Mouse (Mus musculus): Measurements from ENCODE around the gene Bpnt1. TPM values are rescaled to one million over a fixed set of nuclear protein-coding genes. Genes with fewer than 3 reads are reported as not detected.

The Bpnt1 gene
- polyA plus RNA-seq, 1 experiment from 2014 or later: 46.1 TPM

DNA sequence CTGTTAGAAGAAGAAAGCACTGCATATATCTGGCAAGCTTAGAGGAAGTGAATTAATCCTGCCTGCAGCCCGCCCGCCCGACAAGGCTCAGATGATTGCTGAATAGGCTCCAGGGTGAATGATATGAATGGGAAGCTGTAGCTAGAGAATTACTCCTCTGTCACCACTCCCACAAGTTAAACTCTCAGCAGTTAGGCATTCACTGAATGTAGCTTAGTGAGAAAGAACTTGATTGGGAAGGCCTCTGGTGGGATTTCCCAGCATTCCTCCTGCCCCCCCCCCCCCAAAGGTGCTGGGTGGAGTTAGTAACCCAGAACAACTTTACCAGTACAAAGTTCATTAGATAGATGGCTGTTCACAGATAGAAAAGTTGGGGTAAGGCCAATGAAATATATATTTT is 4.6 kb downstream of the Bpnt1 start:
- Histone ChIP-seq H3K9me3 (ENCODE audit: control insufficient read depth, low read length) (no peaks in the 10 kb centered on the region), H3K36me3 (replicated peaks; ENCODE audit: control insufficient read depth, insufficient read depth) (peaks cover 28% of the 10 kb centered on the region), H3K4me2 (replicated peaks) (no peak overlapping the region), H3K9ac (no peak overlapping the region), H3K27ac (no peak overlapping the region), H3K4me1 (replicated peaks; ENCODE audit: control insufficient read depth, insufficient read depth, low read length) (peaks cover 14% of the 10 kb centered on the region), H3K27me3 (ENCODE audit: control insufficient read depth, insufficient read depth, low read length) (no peaks in the 10 kb centered on the region), H3K4me3 (replicated peaks; ENCODE audit: low read length) (no peak overlapping the region)
- 49% methylated on average over 3 of the region's 3 CpGs for WGBS
- no peak for DNase-seq (ENCODE audit: low spot score)
- ATAC-seq (ENCODE audit: low FRiP score): no peak

- Histone ChIP-seq H3K9me3 (ENCODE audit: control insufficient read depth, low read length) (no peaks in the 10 kb centered on the region), H3K4me3 (replicated peaks; ENCODE audit: low read length) (no peak overlapping the region), H3K9ac (no peak overlapping the region), H3K4me1 (replicated peaks; ENCODE audit: control insufficient read depth, insufficient read depth, low read length) (no peaks in the 10 kb centered on the region), H3K27me3 (ENCODE audit: control insufficient read depth, insufficient read depth, low read length) (no peaks in the 10 kb centered on the region), H3K4me2 (replicated peaks) (no peak overlapping the region), H3K36me3 (replicated peaks; ENCODE audit: control insufficient read depth, insufficient read depth) (peaks cover 84% of the 10 kb centered on the region), H3K27ac (no peak overlapping the region)
- DNase-seq (ENCODE audit: low spot score): no peak
- 82% methylated on average over 4 of the region's 4 CpGs for WGBS
- ATAC-seq (ENCODE audit: low FRiP score): no peak
Observed at GRCm38 (mm10) chr1:185342441-185342840, 10.5 kb downstream of the Bpnt1 start.

DNA sequence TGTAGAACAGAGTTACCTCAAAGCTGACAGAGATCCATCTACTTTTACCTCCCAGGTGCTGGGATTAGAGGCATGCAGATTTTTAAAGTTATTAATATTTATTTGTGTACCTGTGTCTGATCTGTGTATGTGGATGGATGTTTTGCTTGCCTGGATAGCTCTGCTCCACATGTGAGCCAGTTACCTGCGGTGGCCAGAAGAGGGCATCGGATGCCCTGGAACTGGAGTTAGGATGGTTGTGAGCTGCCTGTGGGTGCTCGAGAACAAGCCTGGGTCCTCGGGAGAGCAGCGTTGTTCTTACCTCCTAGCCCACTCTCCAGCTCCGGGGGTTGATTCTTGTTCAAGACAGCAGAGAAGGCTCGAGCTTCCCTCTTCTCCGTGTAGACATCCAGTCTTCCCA is 11.5 kb downstream of the Bpnt1 start:
- Histone ChIP-seq H3K4me1 (replicated peaks; ENCODE audit: control insufficient read depth, insufficient read depth, low read length) (no peaks in the 10 kb centered on the region), H3K36me3 (replicated peaks; ENCODE audit: control insufficient read depth, insufficient read depth) (peaks cover 89% of the 10 kb centered on the region), H3K4me2 (replicated peaks) (no peak overlapping the region), H3K27ac (no peak overlapping the region), H3K4me3 (replicated peaks; ENCODE audit: low read length) (no peak overlapping the region), H3K27me3 (ENCODE audit: control insufficient read depth, insufficient read depth, low read length) (no peaks in the 10 kb centered on the region), H3K9ac (no peak overlapping the region), H3K9me3 (ENCODE audit: control insufficient read depth, low read length) (no peaks in the 10 kb centered on the region)
- WGBS: 86% methylated on average over 8 of the region's 8 CpGs
- ATAC-seq (ENCODE audit: low FRiP score) (no peak), DNase-seq (ENCODE audit: low spot score) (no peak)

DNA sequence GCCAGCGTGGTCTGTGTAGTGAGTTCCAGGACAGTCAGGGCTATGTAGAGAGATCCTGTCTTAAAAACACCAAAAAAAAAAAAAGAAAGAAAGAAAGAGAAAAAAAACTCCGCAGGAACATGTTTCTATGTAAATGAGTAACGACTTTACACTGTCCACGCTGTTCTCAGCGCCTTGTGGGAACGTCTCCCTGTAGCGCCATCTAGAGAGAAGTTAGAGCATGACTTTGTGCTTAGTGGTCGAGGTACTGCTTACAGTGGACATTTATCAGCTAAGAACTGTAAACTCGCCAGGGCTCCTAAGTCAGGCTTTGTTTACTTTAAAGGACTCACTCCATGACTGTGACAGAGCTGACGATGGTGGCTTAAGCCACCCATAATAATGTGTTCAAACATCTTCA is 14.2 kb downstream of the Bpnt1 start:
- Histone ChIP-seq H3K36me3 (replicated peaks; ENCODE audit: control insufficient read depth, insufficient read depth) (peaks cover 97% of the 10 kb centered on the region), H3K9me3 (ENCODE audit: control insufficient read depth, low read length) (no peaks in the 10 kb centered on the region)

DNA sequence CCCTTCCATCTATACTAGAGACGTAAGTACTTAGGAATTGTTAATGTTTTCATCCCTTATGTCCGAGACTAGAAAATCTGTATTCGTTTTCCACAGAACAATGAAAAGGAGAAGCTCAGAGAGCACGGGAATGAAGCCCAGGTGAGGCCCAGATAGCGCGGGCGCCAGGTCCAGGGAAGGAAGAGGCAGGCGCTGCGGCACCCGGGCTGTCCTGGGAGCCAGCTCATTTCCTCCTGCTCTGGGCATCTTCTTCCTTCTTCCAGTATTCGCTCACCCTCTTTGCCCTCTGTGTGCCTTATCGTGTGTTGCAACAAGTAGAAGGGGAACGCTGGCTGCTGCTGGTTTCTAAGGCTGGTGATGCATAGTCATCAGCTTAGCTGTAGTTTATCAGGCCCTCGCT is 17.8 kb downstream of the Bpnt1 start:
- no peak for ATAC-seq (ENCODE audit: low FRiP score)
- H3K36me3 ChIP-seq (replicated peaks; ENCODE audit: control insufficient read depth, insufficient read depth): peaks cover 97% of the 10 kb centered on the region
- H3K4me2 ChIP-seq (replicated peaks): no peak overlapping the region
- no peak overlapping the region for H3K9ac ChIP-seq
- no peaks in the 10 kb centered on the region for H3K9me3 ChIP-seq (ENCODE audit: control insufficient read depth, low read length)
- H3K27me3 ChIP-seq (ENCODE audit: control insufficient read depth, insufficient read depth, low read length): no peaks in the 10 kb centered on the region
- 94% methylated on average over 14 of the region's 14 CpGs for WGBS
- no peak overlapping the region for H3K27ac ChIP-seq
- H3K4me3 ChIP-seq (replicated peaks; ENCODE audit: low read length): no peak overlapping the region
- DNase-seq (ENCODE audit: low spot score): no peak
- no peaks in the 10 kb centered on the region for H3K4me1 ChIP-seq (replicated peaks; ENCODE audit: control insufficient read depth, insufficient read depth, low read length)

More for the DNA sequence above, 14.2 kb downstream of the Bpnt1 start:
- H3K4me3 ChIP-seq (replicated peaks; ENCODE audit: low read length): no peak overlapping the region
- DNase-seq (ENCODE audit: low spot score) (no peak), ATAC-seq (ENCODE audit: low FRiP score) (no peak)
- WGBS: 78% methylated on average over 10 of the region's 10 CpGs
- no peak overlapping the region for H3K9ac ChIP-seq
- H3K4me1 ChIP-seq (replicated peaks; ENCODE audit: control insufficient read depth, insufficient read depth, low read length): no peaks in the 10 kb centered on the region
- no peak overlapping the region for H3K27ac ChIP-seq
- H3K4me2 ChIP-seq (replicated peaks): no peak overlapping the region
- no peaks in the 10 kb centered on the region for H3K27me3 ChIP-seq (ENCODE audit: control insufficient read depth, insufficient read depth, low read length)

DNA sequence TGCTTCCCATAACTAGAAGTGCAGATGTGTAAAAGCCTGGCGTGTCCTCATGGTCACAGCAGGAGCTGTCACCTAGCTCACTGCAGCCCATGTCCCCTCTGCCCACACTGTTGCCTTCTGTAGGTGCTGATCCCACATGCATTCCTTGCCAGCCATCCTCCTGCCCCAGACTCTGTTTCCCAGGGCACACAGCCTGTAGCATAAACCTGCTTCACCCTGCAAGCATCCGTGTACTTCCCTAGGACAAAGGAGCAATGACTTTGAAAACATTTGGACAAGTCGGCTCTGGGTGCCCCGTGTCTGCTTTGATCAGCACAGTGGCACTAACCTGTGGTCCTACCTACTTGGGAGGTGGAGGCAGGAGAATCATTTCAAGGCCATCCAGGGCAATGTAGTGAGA is 18.7 kb downstream of the Bpnt1 start:
- H3K9ac ChIP-seq: no peak overlapping the region
- peaks cover 97% of the 10 kb centered on the region for H3K36me3 ChIP-seq (replicated peaks; ENCODE audit: control insufficient read depth, insufficient read depth)
- 97% methylated on average over 4 of the region's 4 CpGs for WGBS
- H3K4me3 ChIP-seq (replicated peaks; ENCODE audit: low read length): no peak overlapping the region
- ATAC-seq (ENCODE audit: low FRiP score) (no peak), DNase-seq (ENCODE audit: low spot score) (no peak)
- no peaks in the 10 kb centered on the region for H3K9me3 ChIP-seq (ENCODE audit: control insufficient read depth, low read length)
- no peaks in the 10 kb centered on the region for H3K27me3 ChIP-seq (ENCODE audit: control insufficient read depth, insufficient read depth, low read length)
- H3K4me1 ChIP-seq (replicated peaks; ENCODE audit: control insufficient read depth, insufficient read depth, low read length): no peaks in the 10 kb centered on the region
- H3K27ac ChIP-seq: no peak overlapping the region
- no peak overlapping the region for H3K4me2 ChIP-seq (replicated peaks)

DNA sequence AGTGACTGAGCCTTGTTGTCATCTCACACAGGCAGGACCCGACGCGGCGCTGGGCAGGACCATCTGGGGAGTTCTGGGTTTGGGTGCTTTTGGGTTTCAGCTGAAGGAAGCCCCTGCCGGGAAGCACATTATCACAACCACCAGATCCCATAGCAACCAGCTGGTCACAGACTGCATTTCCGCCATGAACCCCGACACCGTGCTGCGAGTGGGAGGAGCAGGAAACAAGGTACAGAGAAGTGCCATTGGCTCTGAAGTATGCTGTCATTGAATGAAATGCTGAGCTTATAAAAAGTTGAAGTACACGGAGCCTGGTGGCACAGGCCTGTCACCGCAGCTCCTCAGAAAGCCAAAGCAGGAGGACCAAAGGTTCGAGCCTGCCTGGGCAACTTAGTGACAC is 20.2 kb downstream of the Bpnt1 start:
- H3K9ac ChIP-seq: no peak overlapping the region
- no peak overlapping the region for H3K4me2 ChIP-seq (replicated peaks)
- H3K27me3 ChIP-seq (ENCODE audit: control insufficient read depth, insufficient read depth, low read length): no peaks in the 10 kb centered on the region
- no peak for DNase-seq (ENCODE audit: low spot score)
- H3K9me3 ChIP-seq (ENCODE audit: control insufficient read depth, low read length): no peaks in the 10 kb centered on the region
- H3K27ac ChIP-seq: no peak overlapping the region
- no peak for ATAC-seq (ENCODE audit: low FRiP score)
- H3K4me3 ChIP-seq (replicated peaks; ENCODE audit: low read length): no peak overlapping the region
- 93% methylated on average over 12 of the region's 12 CpGs for WGBS
- no peaks in the 10 kb centered on the region for H3K4me1 ChIP-seq (replicated peaks; ENCODE audit: control insufficient read depth, insufficient read depth, low read length)
- peaks cover 93% of the 10 kb centered on the region for H3K36me3 ChIP-seq (replicated peaks; ENCODE audit: control insufficient read depth, insufficient read depth)

GRCm38 (mm10) chr1:185353351-185353750 is 21.4 kb downstream of the Bpnt1 start:
- Histone ChIP-seq H3K9ac (no peak overlapping the region), H3K4me2 (replicated peaks) (no peak overlapping the region), H3K36me3 (replicated peaks; ENCODE audit: control insufficient read depth, insufficient read depth) (peaks cover 89% of the 10 kb centered on the region), H3K4me1 (replicated peaks; ENCODE audit: control insufficient read depth, insufficient read depth, low read length) (no peaks in the 10 kb centered on the region), H3K27me3 (ENCODE audit: control insufficient read depth, insufficient read depth, low read length) (no peaks in the 10 kb centered on the region), H3K9me3 (ENCODE audit: control insufficient read depth, low read length) (no peaks in the 10 kb centered on the region), H3K27ac (no peak overlapping the region), H3K4me3 (replicated peaks; ENCODE audit: low read length) (no peak overlapping the region)
- WGBS: 98% methylated on average over 8 of the region's 8 CpGs
- ATAC-seq (ENCODE audit: low FRiP score) (no peak), DNase-seq (ENCODE audit: low spot score) (no peak)

DNA sequence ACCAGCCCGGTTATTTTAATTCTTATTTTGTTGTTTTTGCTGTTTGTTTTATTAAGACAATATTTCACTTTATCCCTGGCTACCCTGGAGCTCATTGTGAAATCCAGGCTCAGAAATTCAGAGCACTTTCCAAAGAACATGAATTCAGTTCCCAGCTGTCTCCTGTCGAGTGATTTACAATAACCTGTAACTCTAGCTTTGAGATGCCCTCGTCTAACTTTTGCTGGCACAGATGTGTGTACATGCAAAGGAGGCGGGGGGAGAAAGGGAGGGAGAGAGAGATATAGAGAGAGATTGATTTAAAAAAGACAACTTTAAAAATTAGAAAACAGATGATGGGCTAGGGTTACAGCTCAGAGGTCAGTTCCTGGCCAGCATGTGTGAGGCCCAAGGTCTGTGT is 22.8 kb downstream of the Bpnt1 start:
- ATAC-seq (ENCODE audit: low FRiP score): no peak
- Histone ChIP-seq H3K27me3 (ENCODE audit: control insufficient read depth, insufficient read depth, low read length) (no peaks in the 10 kb centered on the region), H3K4me1 (replicated peaks; ENCODE audit: control insufficient read depth, insufficient read depth, low read length) (no peaks in the 10 kb centered on the region), H3K27ac (no peak overlapping the region), H3K9me3 (ENCODE audit: control insufficient read depth, low read length) (no peaks in the 10 kb centered on the region), H3K9ac (no peak overlapping the region), H3K4me3 (replicated peaks; ENCODE audit: low read length) (no peak overlapping the region), H3K4me2 (replicated peaks) (no peak overlapping the region), H3K36me3 (replicated peaks; ENCODE audit: control insufficient read depth, insufficient read depth) (peaks cover 82% of the 10 kb centered on the region)
- no peak for DNase-seq (ENCODE audit: low spot score)
- WGBS: 94% methylated on average over 4 of the region's 4 CpGs

DNA sequence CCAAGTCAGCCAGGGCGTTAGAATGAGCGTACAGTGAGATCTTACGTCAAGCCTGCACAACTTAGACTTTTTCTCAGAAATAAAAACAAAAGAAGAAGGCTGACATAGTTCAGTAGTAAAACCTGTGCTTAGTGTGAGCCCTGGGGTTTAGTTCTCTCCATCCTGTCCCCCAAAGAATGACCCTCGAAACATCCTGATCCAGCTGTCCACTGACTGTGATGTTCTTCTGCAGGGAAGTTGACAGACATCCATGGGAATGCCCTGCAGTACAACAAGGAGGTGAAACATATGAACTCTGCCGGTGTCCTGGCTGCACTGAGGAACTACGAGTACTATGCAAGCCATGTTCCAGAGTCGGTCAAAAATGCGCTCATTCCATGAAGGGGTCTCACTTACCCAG is 24.3 kb downstream of the Bpnt1 start:
- Histone ChIP-seq H3K27ac (no peak overlapping the region), H3K9ac (no peak overlapping the region), H3K36me3 (replicated peaks; ENCODE audit: control insufficient read depth, insufficient read depth) (peaks cover 68% of the 10 kb centered on the region), H3K4me3 (replicated peaks; ENCODE audit: low read length) (no peak overlapping the region), H3K9me3 (ENCODE audit: control insufficient read depth, low read length) (no peaks in the 10 kb centered on the region), H3K4me1 (replicated peaks; ENCODE audit: control insufficient read depth, insufficient read depth, low read length) (no peaks in the 10 kb centered on the region), H3K27me3 (ENCODE audit: control insufficient read depth, insufficient read depth, low read length) (no peaks in the 10 kb centered on the region), H3K4me2 (replicated peaks) (no peak overlapping the region)
- no peak for DNase-seq (ENCODE audit: low spot score)
- ATAC-seq (ENCODE audit: low FRiP score): no peak
- WGBS: 94% methylated on average over 8 of the region's 8 CpGs

All from hindbrain, embryonic 14.5 days (tissue).